Mouse (Mus musculus): ENCODE measurements at regions not wholly inside any gene's neighbourhood (a gene's known extent, or its start where the extent isn't known, plus 50 kb on each side); places are given as distances from the start of the nearest gene placed in this dataset.

DNA sequence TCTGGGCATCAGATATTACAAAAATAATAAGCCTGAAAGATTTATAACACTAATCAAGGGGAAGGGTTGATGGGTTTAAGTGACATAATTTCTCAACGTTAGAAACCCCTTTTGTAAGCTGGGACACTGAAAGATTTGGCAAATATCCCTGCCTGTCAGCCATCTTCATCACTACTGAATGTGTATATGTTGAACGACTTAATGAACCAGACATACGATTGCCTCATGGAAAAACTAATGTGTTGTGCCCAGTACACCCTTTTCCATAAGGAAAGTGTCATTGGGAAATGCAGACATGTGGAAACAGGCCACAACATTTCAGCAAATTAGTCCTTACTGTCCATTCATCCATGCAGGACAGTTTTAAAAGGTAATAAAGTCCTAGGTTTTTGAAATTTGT, 240.7 kb upstream of the Prep start:
- no peak for DNase-seq (ENCODE audit: low spot score in 2 of 2)

DNA sequence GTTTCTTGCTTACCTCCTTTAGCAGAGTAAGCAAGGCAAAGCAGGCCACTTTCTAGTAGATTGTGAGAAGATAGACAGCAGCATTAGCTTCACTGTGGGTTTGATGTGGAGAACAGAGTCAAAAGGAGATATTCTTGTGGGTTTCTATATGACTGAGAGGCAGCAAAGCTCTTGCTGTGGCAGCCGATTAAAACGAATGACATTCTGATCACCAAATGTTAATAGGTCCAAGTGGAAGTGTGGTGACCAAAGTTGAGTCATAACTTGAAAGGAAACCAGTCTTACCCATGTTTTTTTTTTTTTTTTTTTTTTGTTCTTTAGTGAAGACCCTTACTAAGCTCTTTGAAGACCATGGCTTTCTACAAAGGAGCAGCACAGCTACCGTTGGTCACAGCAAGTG, 245.3 kb upstream of the Prep start:
- no peak for DNase-seq (ENCODE audit: low spot score in 2 of 2)

GRCm38 (mm10) chr10:44820379-44820778, 246.6 kb upstream of the Prep start:
- no peak for DNase-seq (ENCODE audit: low spot score in 2 of 2)

- no peak for DNase-seq (ENCODE audit: low spot score in 2 of 2)
Observed at GRCm38 (mm10) chr10:44819361-44819760, 247.6 kb upstream of the Prep start.

- no peak for DNase-seq (ENCODE audit: low spot score in 2 of 2)
Observed at GRCm38 (mm10) chr10:44818615-44819014, 248.4 kb upstream of the Prep start.

- no peak for DNase-seq (ENCODE audit: low spot score in 2 of 2)
Observed at GRCm38 (mm10) chr10:44796205-44796604, 267.9 kb upstream of the Prdm1 start.

DNA sequence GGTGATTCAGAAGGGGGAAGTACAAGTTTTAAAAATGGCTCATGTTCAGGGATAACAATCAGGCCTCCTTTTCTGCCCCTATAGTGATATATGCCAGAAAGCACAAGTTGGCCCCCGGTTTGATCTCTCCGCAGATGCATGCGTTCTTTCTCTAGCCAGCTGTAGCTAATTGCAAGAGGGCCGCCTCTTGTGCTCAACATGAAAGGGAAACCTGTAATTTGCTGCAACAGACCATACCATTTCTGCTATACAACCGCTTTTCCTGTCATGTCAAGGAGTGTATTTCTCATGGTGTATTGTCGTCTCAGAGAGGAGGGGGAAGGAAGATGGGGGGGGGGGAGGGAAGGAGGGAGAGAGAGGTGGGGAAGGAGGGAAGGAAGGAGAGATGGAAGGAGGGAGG, 257.1 kb upstream of the Prdm1 start:
- DNase-seq (ENCODE audit: low spot score in 2 of 2): no peak

- no peak for DNase-seq (ENCODE audit: low spot score in 2 of 2)
Observed at GRCm38 (mm10) chr10:44780381-44780958, 252.2 kb upstream of the Prdm1 start.

DNA sequence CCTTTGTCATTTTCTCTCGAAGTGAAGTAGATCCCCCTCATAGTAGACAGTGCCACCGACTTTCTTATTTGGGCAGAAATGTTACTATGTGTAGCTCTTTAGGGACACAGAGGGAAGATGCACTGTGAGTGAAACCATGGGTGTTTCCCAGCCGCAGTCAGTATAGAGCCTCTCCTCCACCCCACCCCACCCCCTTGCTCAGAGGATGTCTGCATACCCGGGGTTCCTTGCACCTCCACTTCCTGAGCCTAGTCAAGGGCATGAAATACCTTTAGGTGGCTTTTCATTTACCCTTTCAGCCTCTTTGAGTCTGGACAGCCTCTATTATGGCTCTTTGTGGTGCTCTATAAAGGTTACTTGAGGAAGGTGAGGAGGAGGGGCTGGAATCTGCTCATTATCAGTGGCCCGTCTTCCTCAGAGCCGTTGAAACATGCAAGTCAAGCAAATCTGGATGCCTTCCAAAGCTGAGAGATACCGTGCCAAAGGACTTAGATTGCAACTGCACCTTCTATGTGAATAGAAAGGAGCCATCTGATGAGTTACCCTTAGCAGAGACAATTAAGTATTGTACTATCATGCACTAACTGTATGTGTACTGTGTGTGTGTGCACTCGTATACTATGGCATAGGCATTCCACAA, 251.4 kb upstream of the Prdm1 start:
- DNase-seq (ENCODE audit: low spot score in 2 of 2): no peak

- no peak for DNase-seq (ENCODE audit: low spot score in 2 of 2)
Observed at GRCm38 (mm10) chr10:44777214-44777613, 248.9 kb upstream of the Prdm1 start.

DNA sequence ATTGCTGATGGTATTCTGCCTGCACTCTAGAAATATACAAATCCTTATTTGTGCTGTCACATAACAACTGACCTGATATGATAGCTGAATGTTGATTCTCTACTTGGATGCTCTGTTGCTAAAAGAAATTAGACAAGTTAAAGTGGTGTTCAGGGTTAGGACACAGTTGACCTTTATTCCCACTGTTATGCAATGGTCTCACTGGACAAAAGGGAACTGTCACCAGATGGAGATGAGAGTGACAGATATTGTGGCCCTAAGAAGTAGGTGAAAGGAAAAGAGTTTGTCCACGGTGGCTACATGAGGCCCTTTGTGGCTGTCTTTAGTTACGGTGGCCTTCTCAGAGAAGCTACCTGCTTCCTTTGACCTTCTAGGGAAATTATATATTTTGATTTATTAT, 247.9 kb upstream of the Prdm1 start:
- DNase-seq (ENCODE audit: low spot score in 2 of 2): no peak

DNA sequence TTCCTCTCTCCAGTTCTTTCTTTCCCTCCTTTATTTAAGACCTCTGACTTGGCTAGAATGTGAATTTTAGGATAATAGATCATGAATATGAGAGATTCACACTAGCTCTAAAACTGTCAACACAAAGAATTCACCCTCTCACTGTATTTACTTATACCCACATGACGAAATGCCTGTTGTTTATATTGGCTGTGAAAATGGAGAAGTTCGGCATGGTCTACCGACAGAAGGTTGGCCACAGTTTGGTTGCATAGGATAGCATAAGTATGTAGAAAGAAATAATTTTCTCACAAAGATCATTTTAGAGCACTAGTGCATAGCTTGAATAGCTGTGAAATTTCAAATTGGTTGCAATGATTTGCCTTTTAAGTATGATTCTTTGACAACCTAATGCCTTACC, 237.2 kb upstream of the Prdm1 start:
- DNase-seq (ENCODE audit: low spot score in 2 of 2): no peak

- no peak for DNase-seq (ENCODE audit: low spot score in 2 of 2)
Observed at GRCm38 (mm10) chr10:44763102-44763501, 234.8 kb upstream of the Prdm1 start.

GRCm38 (mm10) chr10:44762068-44762467, 233.8 kb upstream of the Prdm1 start:
- DNase-seq (ENCODE audit: low spot score in 2 of 2): no peak

GRCm38 (mm10) chr10:44761324-44761723, 233.0 kb upstream of the Prdm1 start:
- no peak for DNase-seq (ENCODE audit: low spot score in 2 of 2)

- DNase-seq (ENCODE audit: low spot score in 2 of 2): peak; percentile 34 to 55
Observed at GRCm38 (mm10) chr10:44755355-44755957, 227.2 kb upstream of the Prdm1 start.

DNA sequence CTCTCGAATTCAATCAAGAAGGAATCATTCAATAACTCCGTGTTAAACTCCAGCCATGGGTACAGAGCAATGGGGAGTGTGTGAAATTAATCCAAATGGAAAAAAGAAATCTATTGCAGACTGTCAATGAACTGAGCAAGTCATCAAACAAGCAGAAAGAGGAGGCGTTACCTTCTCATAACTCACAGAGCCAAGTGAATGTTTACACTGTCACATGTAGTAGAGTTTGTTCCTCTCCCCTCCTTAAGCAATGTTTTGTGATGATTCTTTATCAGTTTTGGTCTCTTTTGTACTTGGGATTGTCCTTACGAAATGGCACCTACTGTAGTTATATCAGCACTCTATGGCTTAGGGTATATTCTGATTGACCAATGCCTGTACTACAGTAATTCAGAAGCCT, 226.6 kb upstream of the Prdm1 start:
- no peak for DNase-seq (ENCODE audit: low spot score in 2 of 2)

GRCm38 (mm10) chr10:44752719-44753390, 224.6 kb upstream of the Prdm1 start:
- DNase-seq (ENCODE audit: low spot score in 2 of 2): peak in 1 of 2 experiments; percentile 4

- DNase-seq (ENCODE audit: low spot score in 2 of 2): no peak
Observed at GRCm38 (mm10) chr10:44751061-44751460, 222.8 kb upstream of the Prdm1 start.

DNA sequence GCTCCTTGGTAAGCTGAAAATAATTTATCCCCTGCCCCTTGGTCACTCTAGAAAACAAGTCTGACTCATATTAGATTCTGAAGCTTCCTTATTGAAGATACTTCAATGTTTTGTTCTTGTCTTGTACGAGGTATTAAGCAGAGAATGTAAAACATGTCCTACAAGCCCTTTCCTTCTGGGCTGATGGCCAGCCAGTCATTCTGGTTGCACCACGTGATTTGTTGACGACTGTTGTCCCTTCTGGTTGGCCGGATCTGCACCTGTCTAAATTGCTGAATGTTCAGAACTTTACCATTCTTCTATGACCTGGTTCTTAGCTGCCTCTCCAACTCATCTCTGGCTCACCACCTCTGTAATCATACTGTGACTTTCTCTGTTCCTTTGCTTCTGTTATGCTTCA, 220.9 kb upstream of the Prdm1 start:
- DNase-seq (ENCODE audit: low spot score in 2 of 2): no peak

DNA sequence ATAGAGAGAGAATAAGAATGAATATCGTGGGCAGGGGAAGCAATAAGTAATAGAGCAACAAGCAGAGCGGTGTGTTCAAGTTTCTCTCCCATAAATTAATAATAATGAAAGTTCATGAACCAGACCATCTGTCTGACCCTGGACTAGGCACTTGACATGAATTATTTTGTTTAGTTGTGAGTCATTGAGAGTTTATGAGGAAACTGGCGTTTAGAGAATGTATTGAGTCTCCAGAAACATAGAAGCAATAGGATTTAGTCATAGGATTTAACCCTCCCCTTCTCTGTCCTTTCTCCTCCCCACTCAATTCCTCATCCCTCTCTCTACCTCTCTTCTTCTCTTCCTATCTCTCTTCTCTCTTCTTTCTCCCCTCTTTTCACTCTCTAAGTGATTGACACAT, 219.1 kb upstream of the Prdm1 start:
- no peak for DNase-seq (ENCODE audit: low spot score in 2 of 2)

- no peak for DNase-seq (ENCODE audit: low spot score in 2 of 2)
Observed at GRCm38 (mm10) chr10:44744221-44744620, 215.9 kb upstream of the Prdm1 start.

GRCm38 (mm10) chr10:44733641-44734040, 205.3 kb upstream of the Prdm1 start:
- DNase-seq (ENCODE audit: low spot score in 2 of 2): no peak

Measured in frontal cortex, postnatal 36 days (tissue).